Mouse (Mus musculus): Measurements from ENCODE around the gene Gabbr1. TPM values are rescaled to one million over a fixed set of nuclear protein-coding genes. Genes with fewer than 3 reads are reported as not detected.

Gabbr1 gene
- polyA plus RNA-seq, 1 experiment from 2014 or later: 7.0 TPM

DNA sequence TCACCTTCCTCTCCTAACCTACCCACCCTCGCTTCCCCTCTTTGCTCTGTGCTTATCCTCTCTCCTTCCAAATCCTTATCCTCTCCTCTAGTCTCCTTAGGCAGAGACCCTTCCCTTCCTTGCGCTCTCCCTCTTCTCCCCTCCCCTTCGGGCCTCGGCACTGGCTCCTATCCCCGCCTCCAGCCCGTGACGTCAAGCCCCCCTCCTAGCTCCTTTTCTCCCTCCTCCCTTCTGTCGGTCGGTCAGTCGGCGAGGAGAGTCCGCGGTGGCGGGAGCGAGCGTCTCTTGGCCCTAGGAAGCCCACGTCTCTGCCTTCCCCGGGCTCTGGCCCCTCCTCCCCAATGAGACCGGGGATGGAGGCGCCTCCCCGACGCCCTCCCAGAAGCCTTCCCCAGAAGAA lies 4.6 kb downstream of the Gabbr1 start:
- Histone ChIP-seq H3K4me2 (peak overlapping the region; percentile 83), H3K9me3 (ENCODE audit: low read depth, low read length) (no peaks in the 10 kb centered on the region), H3K27me3 (ENCODE audit: insufficient read depth, low read length) (no peaks in the 10 kb centered on the region; the same call in 1 of the 2 replicates), H3K36me3 (ENCODE audit: insufficient read depth) (peaks cover 17% of the 10 kb centered on the region; the same call in 1 of the 2 replicates), H3K27ac (ENCODE audit: low read depth) (no peak overlapping the region), H3K4me1 (ENCODE audit: insufficient read depth) (0 out of 2 replicates have a peak, but pooled peaks cover 6% of the 10 kb centered on the region), H3K9ac (peak overlapping the region; percentile 72), H3K4me3 (ENCODE audit: low read depth, low read length) (peak overlapping the region; percentile 50)
- WGBS: under 1% methylated on average over 22 of the region's 22 CpGs
- peak; percentile 89 for DNase-seq
- TF ChIP-seq CTCF (IDR thresholded peaks at IDR 0.05; ENCODE audit: low read depth): no peak
- ATAC-seq (ENCODE audit: insufficient read depth): peak; percentile 52

GRCm38 (mm10) chr17:37050876-37051275 lies 5.1 kb downstream of the Gabbr1 start:
- peak; percentile 18 for DNase-seq
- H3K9me3 ChIP-seq (ENCODE audit: low read depth, low read length): no peaks in the 10 kb centered on the region
- WGBS: 2% methylated on average over 26 of the region's 27 CpGs

DNA sequence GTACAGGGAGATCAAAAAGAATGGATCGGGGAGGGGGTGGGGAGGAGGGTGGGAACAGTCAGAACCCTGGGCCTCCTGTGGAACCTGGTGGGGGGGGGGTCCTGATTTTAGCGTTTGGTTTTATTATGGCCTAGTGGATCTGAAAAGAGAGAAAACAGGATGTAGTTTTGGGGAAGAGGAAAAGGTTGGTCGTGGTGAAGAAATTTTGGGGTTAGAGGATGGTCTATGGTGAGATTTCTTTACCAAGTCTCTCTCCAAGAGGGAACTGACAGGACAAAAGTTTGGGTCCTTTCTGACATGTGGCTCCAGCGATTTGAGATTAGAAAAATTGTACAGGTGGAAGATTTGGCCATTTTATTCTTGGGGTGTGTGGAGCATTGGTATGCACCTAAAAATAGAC lies 6.0 kb downstream of the Gabbr1 start:
- Histone ChIP-seq H3K4me2 (no peak overlapping the region), H3K27ac (ENCODE audit: low read depth) (no peak overlapping the region), H3K36me3 (ENCODE audit: insufficient read depth) (peaks cover 30% of the 10 kb centered on the region), H3K4me1 (ENCODE audit: insufficient read depth) (0 out of 2 replicates have a peak, but pooled peaks cover 5% of the 10 kb centered on the region), H3K27me3 (ENCODE audit: insufficient read depth, low read length) (no peaks in the 10 kb centered on the region; the same call in 1 of the 2 replicates), H3K9ac (no peak overlapping the region), H3K9me3 (ENCODE audit: low read depth, low read length) (no peaks in the 10 kb centered on the region), H3K4me3 (ENCODE audit: low read depth, low read length) (no peak overlapping the region)
- TF ChIP-seq CTCF (IDR thresholded peaks at IDR 0.05; ENCODE audit: low read depth): no peak
- no peak for DNase-seq
- ATAC-seq (ENCODE audit: insufficient read depth): no peak
- 56% methylated on average over 4 of the region's 4 CpGs for WGBS

More at GRCm38 (mm10) chr17:37050876-37051275, 5.1 kb downstream of the Gabbr1 start:
- Histone ChIP-seq H3K36me3 (ENCODE audit: insufficient read depth) (peaks cover 21% of the 10 kb centered on the region; the same call in 1 of the 2 replicates), H3K27me3 (ENCODE audit: insufficient read depth, low read length) (no peaks in the 10 kb centered on the region; the same call in 1 of the 2 replicates), H3K4me3 (ENCODE audit: low read depth, low read length) (peak overlapping the region; percentile 50), H3K4me1 (ENCODE audit: insufficient read depth) (0 out of 2 replicates have a peak, but pooled peaks cover 6% of the 10 kb centered on the region), H3K9ac (peak overlapping the region; percentile 72), H3K4me2 (peak overlapping the region; percentile 83), H3K27ac (ENCODE audit: low read depth) (no peak overlapping the region)
- TF ChIP-seq CTCF (IDR thresholded peaks at IDR 0.05; ENCODE audit: low read depth): no peak
- ATAC-seq (ENCODE audit: insufficient read depth): peak; percentile 5; the same call in 1 of the 2 replicates

GRCm38 (mm10) chr17:37056957-37057356 lies 11.2 kb downstream of the Gabbr1 start:
- H3K36me3 ChIP-seq (ENCODE audit: insufficient read depth): peaks cover 60% of the 10 kb centered on the region
- no peak overlapping the region for H3K27ac ChIP-seq (ENCODE audit: low read depth)
- H3K9me3 ChIP-seq (ENCODE audit: low read depth, low read length): no peaks in the 10 kb centered on the region
- no peak overlapping the region for H3K9ac ChIP-seq
- no peak overlapping the region for H3K4me3 ChIP-seq (ENCODE audit: low read depth, low read length)
- H3K4me1 ChIP-seq (ENCODE audit: insufficient read depth): no peaks in the 10 kb centered on the region
- DNase-seq: no peak
- no peak for TF ChIP-seq CTCF (IDR thresholded peaks at IDR 0.05; ENCODE audit: low read depth)
- WGBS: 83% methylated on average over 6 of the region's 6 CpGs
- no peaks in the 10 kb centered on the region for H3K27me3 ChIP-seq (ENCODE audit: insufficient read depth, low read length)
- no peak overlapping the region for H3K4me2 ChIP-seq
- ATAC-seq (ENCODE audit: insufficient read depth): no peak

DNA sequence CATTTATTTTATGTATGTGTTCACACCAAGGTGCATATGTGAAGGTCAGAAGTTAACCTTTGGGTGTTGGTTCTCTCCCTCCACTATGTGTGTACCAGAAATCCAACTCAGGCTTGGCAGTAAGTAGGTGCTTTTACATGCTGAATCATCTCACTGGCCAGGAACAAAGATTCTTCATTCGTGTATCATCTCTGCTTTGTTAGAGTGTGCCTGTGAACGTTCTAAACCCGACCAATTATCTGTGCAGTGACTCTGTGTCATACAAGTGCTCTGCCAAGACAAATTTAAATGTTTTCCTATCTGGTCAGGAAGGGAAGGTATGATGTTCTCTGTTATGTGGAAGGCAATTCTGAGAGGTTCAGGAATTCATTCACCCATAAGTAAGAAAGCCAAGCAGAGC lies 15.7 kb downstream of the Gabbr1 start:
- Histone ChIP-seq H3K27me3 (ENCODE audit: insufficient read depth, low read length) (no peaks in the 10 kb centered on the region), H3K4me1 (ENCODE audit: insufficient read depth) (no peaks in the 10 kb centered on the region), H3K4me2 (no peak overlapping the region), H3K27ac (ENCODE audit: low read depth) (no peak overlapping the region), H3K36me3 (ENCODE audit: insufficient read depth) (peaks cover 75% of the 10 kb centered on the region), H3K9ac (no peak overlapping the region), H3K9me3 (ENCODE audit: low read depth, low read length) (no peaks in the 10 kb centered on the region), H3K4me3 (ENCODE audit: low read depth, low read length) (no peak overlapping the region)
- TF ChIP-seq CTCF (IDR thresholded peaks at IDR 0.05; ENCODE audit: low read depth): no peak
- DNase-seq (no peak), ATAC-seq (ENCODE audit: insufficient read depth) (no peak)
- 83% methylated on average over 3 of the region's 3 CpGs for WGBS

DNA sequence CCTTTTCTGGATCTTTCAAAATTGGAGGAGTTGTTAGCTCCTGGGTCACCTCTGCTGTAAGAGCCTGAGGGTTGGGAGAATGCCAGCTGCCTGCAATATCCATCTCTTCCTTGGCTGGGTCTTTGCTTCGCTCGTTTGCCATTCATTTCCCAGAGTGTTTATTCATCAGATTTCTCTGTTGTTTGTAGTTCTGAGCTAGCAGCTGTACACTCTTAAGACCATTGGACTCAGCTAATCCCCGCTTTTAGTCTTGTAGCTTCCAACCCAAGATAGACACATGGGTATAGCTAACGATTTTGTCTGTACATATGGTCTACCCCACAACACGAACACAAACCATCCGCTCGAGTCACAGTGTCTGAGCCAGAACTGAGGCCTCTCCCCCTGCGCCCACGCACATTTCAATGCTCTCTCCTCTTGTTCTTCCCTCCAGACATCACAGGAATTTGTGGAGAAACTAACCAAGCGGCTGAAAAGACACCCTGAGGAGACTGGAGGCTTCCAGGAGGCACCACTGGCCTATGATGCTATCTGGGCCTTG lies 16.4 kb downstream of the Gabbr1 start:
- H3K27me3 ChIP-seq (ENCODE audit: insufficient read depth, low read length): no peaks in the 10 kb centered on the region
- WGBS: 88% methylated on average over 10 of the region's 10 CpGs
- H3K4me3 ChIP-seq (ENCODE audit: low read depth, low read length): no peak overlapping the region
- H3K4me2 ChIP-seq: no peak overlapping the region
- no peak for ATAC-seq (ENCODE audit: insufficient read depth)
- no peak overlapping the region for H3K9ac ChIP-seq
- H3K36me3 ChIP-seq (ENCODE audit: insufficient read depth): peaks cover 75% of the 10 kb centered on the region
- no peak for TF ChIP-seq CTCF (IDR thresholded peaks at IDR 0.05; ENCODE audit: low read depth)
- no peaks in the 10 kb centered on the region for H3K4me1 ChIP-seq (ENCODE audit: insufficient read depth)
- no peak overlapping the region for H3K27ac ChIP-seq (ENCODE audit: low read depth)
- no peaks in the 10 kb centered on the region for H3K9me3 ChIP-seq (ENCODE audit: low read depth, low read length)
- DNase-seq: no peak

DNA sequence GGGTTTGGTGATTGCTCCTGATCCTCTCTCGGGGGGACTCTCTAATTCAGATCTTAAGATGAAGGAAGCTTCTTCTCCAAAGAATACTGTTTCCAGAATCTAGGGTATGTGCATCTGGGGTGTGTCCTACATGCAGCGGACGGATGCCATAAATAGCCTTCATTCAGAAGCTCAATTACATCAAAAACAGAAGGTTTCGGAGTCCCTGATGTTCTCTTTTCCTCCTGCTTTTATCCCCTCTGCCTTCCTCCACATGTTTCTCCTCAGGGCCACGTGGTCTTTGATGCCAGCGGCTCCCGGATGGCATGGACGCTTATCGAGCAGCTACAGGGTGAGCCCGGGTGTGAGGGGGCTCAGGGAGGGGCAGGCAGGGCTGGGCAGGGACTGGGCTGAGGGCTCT lies 17.3 kb downstream of the Gabbr1 start:
- no peak overlapping the region for H3K4me3 ChIP-seq (ENCODE audit: low read depth, low read length)
- no peak for TF ChIP-seq CTCF (IDR thresholded peaks at IDR 0.05; ENCODE audit: low read depth)
- ATAC-seq (ENCODE audit: insufficient read depth): no peak
- H3K36me3 ChIP-seq (ENCODE audit: insufficient read depth): peaks cover 84% of the 10 kb centered on the region
- no peak overlapping the region for H3K4me2 ChIP-seq
- no peaks in the 10 kb centered on the region for H3K27me3 ChIP-seq (ENCODE audit: insufficient read depth, low read length)
- no peak overlapping the region for H3K9ac ChIP-seq
- H3K4me1 ChIP-seq (ENCODE audit: insufficient read depth): no peaks in the 10 kb centered on the region
- DNase-seq: no peak
- no peaks in the 10 kb centered on the region for H3K9me3 ChIP-seq (ENCODE audit: low read depth, low read length)
- no peak overlapping the region for H3K27ac ChIP-seq (ENCODE audit: low read depth)
- 78% methylated on average over 10 of the region's 10 CpGs for WGBS

Measured in lung, embryonic 14.5 days (tissue).